Mouse (Mus musculus) heart, postnatal 0 days (tissue): ENCODE data around the gene Cldn4.

Source experiments
- CTCF ChIP-seq: IDR thresholded peaks from 2 replicates; pipeline ENCODE4 v1.5.1; 2016; ENCODE audit warnings: antibody characterized with exemption, control low read depth, low read depth
- EP300 ChIP-seq: IDR thresholded peaks from 2 replicates; pipeline ENCODE4 v1.6.1; 2016; ENCODE audit warnings: antibody characterized with exemption, low read depth

DNA sequence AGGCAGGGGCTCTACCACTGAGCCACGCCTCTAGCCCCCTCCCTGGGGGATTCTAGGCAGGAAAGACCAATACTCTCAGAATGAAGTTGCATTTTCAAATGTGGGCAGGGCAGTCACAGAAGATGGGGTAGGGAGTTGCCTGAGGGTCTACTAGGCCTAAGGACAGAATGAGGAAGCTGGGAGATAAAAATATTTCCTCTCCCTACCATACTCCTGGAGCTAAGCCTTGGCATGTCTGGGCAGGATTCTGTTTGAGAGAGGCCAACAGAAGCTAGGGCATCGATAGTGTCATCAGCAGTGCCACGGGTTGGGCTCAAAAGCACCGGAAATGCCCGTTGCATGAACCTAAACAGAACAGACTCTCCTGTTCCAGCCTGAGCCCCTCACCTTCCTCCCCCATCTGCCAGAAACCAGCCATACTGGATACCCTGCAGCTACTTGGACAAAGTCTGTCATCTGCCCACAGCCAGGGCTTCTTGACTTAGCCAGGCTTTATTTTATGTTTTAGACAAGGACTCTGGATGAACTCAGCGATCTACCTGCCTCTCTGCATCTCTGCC lies 10.0 kb downstream of the Cldn4 start:
- TF ChIP-seq CTCF (no peak), EP300 (no peak)
